Mouse (Mus musculus) limb, embryonic 11.5 days (tissue): ENCODE data around the gene Pramel5. TPM values are rescaled to one million over a fixed set of nuclear protein-coding genes. Genes with fewer than 3 reads are reported as not detected.
"Not testable (repeated sequence)": the region's sequence is repeated elsewhere in the genome, so short reads cannot be mapped to it uniquely, and the experiment has no call there.

Experiments
- ATAC-seq: fragments of 200-750 bp; cut with Nextera tagmentation; 2 replicates; pipeline ENCODE4 v1.8.0; 2017; ENCODE audit warnings: low read depth; ENCODE audit not compliant: insufficient number of reproducible peaks, low FRiP score, low TSS enrichment
- DNase-seq: peaks from one replicate; pipeline ENCODE4 v3.0.0-alpha.2; 2015; ENCODE audit warnings: low spot score
- H3K27ac ChIP-seq: fragments of 300-500 bp; sonication (generic); replicated peaks from 2 replicates; pipeline ENCODE4 v1.5.1; 2014; ENCODE audit warnings: low read depth, mild to moderate bottlenecking, low read length
- H3K27me3 ChIP-seq: fragments of 300-500 bp; sonication (generic); 2 replicates; pipeline ENCODE4 v1.6.1; 2014; ENCODE audit warnings: mild to moderate bottlenecking, low read length, mixed read lengths; ENCODE audit not compliant: control insufficient read depth, insufficient read depth
- H3K36me3 ChIP-seq: fragments of 300-500 bp; sonication (generic); 2 replicates; pipeline ENCODE4 v1.6.1; 2014; ENCODE audit warnings: mild to moderate bottlenecking, low read length, moderate library complexity, mixed read lengths; ENCODE audit not compliant: control insufficient read depth, insufficient read depth
- H3K4me1 ChIP-seq: fragments of 300-500 bp; sonication (generic); 2 replicates; pipeline ENCODE4 v1.6.1; 2014; ENCODE audit warnings: low read length, mixed read lengths; ENCODE audit not compliant: control insufficient read depth, insufficient read depth
- H3K4me2 ChIP-seq: fragments of 300-500 bp; sonication (generic); 2 replicates; pipeline ENCODE4 v1.6.1; 2014; ENCODE audit warnings: low read depth, mild to moderate bottlenecking, moderate library complexity; ENCODE audit not compliant: severe bottlenecking
- H3K4me3 ChIP-seq: fragments of 300-500 bp; sonication (generic); 2 replicates; pipeline ENCODE4 v1.5.1; 2014; ENCODE audit warnings: low read depth, low read length
- H3K9ac ChIP-seq: fragments of 300-500 bp; sonication (generic); 2 replicates; pipeline ENCODE4 v1.6.1; 2014; ENCODE audit warnings: mild to moderate bottlenecking, low read length
- H3K9me3 ChIP-seq: fragments of 300-500 bp; sonication (generic); 2 replicates; pipeline ENCODE4 v1.6.1; 2016; ENCODE audit warnings: low read length; ENCODE audit not compliant: control insufficient read depth
- WGBS: fragments of 180-500 bp; shearing (Covaris S2); extraction: QIAGEN DNeasy Blood & Tissue Kit; methylation state at CpG from one replicate; pipeline ENCODE4 v1.1.7; 2014; 5-methylcytosine and 5-hydroxymethylcytosine counted together
- polyA plus RNA-seq: library from polyadenylated mRNA; unstranded; fragments of >200 nt; fragmentation: Nextera tagmentation; extraction: Ambion mirVana; gene quantifications from 2 replicates; pipeline ENCODE4 v1.2.1, GENCODE M21; 2014

The Pramel5 gene
- polyA plus RNA-seq, result not detected in 2 replicates

GRCm38 (mm10) chr4:144280388-144280787 lies at the start of gene Pramel5:
Gene Pramel5, minus strand, starts transcription at chr4:144280488.
- DNase-seq, H3K27ac ChIP-seq, ATAC-seq, H3K27me3 ChIP-seq, H3K4me1 ChIP-seq, H3K9ac ChIP-seq, H3K36me3 ChIP-seq, H3K9me3 ChIP-seq, H3K4me2 ChIP-seq, H3K4me3 ChIP-seq: not testable (repeated sequence)
- WGBS, result 86% methylated on average over 1 of the region's 1 CpGs

GRCm38 (mm10) chr4:144329949-144330348 lies 49.7 kb upstream of the Pramel5 start, which contains the start of gene Gm13128:
Gene Gm13128, plus strand, starts transcription at chr4:144330249.
- not testable (repeated sequence) for ATAC-seq, H3K4me3 ChIP-seq, H3K36me3 ChIP-seq, H3K27me3 ChIP-seq, H3K4me2 ChIP-seq, H3K4me1 ChIP-seq, H3K9ac ChIP-seq, H3K27ac ChIP-seq, H3K9me3 ChIP-seq, DNase-seq
- 82% methylated on average over 4 of the region's 4 CpGs for WGBS

DNA sequence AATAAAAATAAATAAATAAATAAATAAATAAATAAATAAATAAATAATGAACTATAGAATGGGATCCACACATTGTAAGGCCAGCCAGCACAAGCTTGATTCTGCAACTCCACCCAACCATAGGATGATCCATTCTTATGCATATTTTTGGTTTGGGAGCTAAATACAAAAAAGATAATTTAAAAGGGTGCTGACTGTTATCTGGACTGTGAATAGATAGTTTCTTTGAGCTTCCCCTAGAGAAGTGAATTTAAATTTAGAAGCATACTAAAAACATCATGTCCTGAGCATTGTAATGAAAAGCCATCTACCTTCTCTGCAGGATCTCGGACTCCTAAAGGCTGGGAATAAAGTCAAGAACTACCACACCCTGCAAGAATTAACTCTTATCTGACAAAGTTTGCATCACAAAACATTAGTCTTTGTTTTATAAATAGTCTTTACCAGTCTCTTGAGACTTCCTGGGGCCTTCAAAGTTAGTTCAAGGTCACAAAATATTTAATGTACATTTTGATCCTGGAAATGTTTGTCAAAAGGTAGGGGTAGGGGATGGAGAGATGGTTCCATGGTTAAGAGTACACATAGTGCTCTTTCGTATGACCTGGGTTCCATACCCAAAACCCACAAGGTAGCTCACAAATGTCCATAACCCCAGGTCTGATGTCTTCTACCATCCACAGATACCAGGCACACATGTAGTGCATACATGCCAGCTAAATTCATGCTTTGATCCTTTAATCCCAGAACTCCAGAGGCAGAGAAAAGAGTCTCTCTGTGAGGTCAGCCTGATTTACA lies 32.6 kb upstream of the Pramel5 start:
- H3K9me3 ChIP-seq, H3K4me1 ChIP-seq, DNase-seq, H3K4me2 ChIP-seq, H3K4me3 ChIP-seq, H3K27ac ChIP-seq, ATAC-seq, H3K36me3 ChIP-seq, H3K9ac ChIP-seq, H3K27me3 ChIP-seq: not testable (repeated sequence)
- 84% methylated on average over 2 of the region's 2 CpGs for WGBS

- not testable (repeated sequence) for H3K9me3 ChIP-seq
Measured at GRCm38 (mm10) chr4:144299414-144299813, 19.1 kb upstream of the Pramel5 start.

GRCm38 (mm10) chr4:144254768-144255167 lies 25.5 kb downstream of the Pramel5 start:
- not testable (repeated sequence) for H3K9me3 ChIP-seq, H3K36me3 ChIP-seq, H3K27ac ChIP-seq, H3K27me3 ChIP-seq, H3K4me1 ChIP-seq, H3K4me3 ChIP-seq, H3K4me2 ChIP-seq, H3K9ac ChIP-seq, DNase-seq, ATAC-seq

More at GRCm38 (mm10) chr4:144299414-144299813, 19.1 kb upstream of the Pramel5 start:
- WGBS, result 54% methylated on average over 1 of the region's 1 CpGs
- not testable (repeated sequence) for DNase-seq, H3K36me3 ChIP-seq, H3K4me1 ChIP-seq, ATAC-seq, H3K4me3 ChIP-seq, H3K9ac ChIP-seq, H3K4me2 ChIP-seq, H3K27ac ChIP-seq, H3K27me3 ChIP-seq

Other genes with a start within 250 kb of the Pramel5 start
- not detected in 2 replicates for gene Pramel4, start 221.4 kb downstream of the Pramel5 start, polyA plus RNA-seq
- gene Gm13102, start 174.0 kb downstream of the Pramel5 start, polyA plus RNA-seq, result not detected in 2 replicates
- gene Oog3, start 117.8 kb downstream of the Pramel5 start, polyA plus RNA-seq, result not detected in 2 replicates
- gene Oog2, start 89.8 kb downstream of the Pramel5 start, polyA plus RNA-seq, result not detected in 2 replicates
- not detected in 2 replicates for gene C87977, start 67.2 kb downstream of the Pramel5 start, polyA plus RNA-seq
- not detected in 2 replicates for gene Gm13128, start 49.8 kb upstream of the Pramel5 start, polyA plus RNA-seq
- not detected in 2 replicates for gene Gm13119, start 77.5 kb upstream of the Pramel5 start, polyA plus RNA-seq
- not detected in 2 replicates for gene Pramef20, start 97.4 kb upstream of the Pramel5 start, polyA plus RNA-seq
- gene Pramef12, start 128.0 kb upstream of the Pramel5 start, polyA plus RNA-seq, result 0.29 TPM in 1 of 2 replicates, not detected in the other
- not detected in 2 replicates for gene 1700012P22Rik, start 158.3 kb upstream of the Pramel5 start, polyA plus RNA-seq
- gene Gm9944, start 172.8 kb upstream of the Pramel5 start, polyA plus RNA-seq, result not detected in 2 replicates
- gene Aadacl3, start 183.3 kb upstream of the Pramel5 start, polyA plus RNA-seq, result not detected in 2 replicates
- not detected in 2 replicates for gene 9430007A20Rik, start 239.3 kb upstream of the Pramel5 start, polyA plus RNA-seq